Mouse (Mus musculus) midbrain, embryonic 13.5 days (tissue): ENCODE measurements at regions not wholly inside any gene's neighbourhood (a gene's known extent, or its start where the extent isn't known, plus 50 kb on each side); places are given as distances from the start of the nearest gene placed in this dataset.
"Not testable (repeated sequence)": the region's sequence is repeated elsewhere in the genome, so short reads cannot be mapped to it uniquely, and the experiment has no call there.

Experiments
- ATAC-seq: fragments of 200-750 bp; cut with Nextera tagmentation; 2 replicates; pipeline ENCODE4 v1.8.0; 2017; ENCODE audit warnings: mild to moderate bottlenecking, moderate TSS enrichment, moderate library complexity
- H3K27ac ChIP-seq: fragments of 300-500 bp; sonication (generic); 2 replicates; pipeline ENCODE4 v1.5.1; 2015; ENCODE audit warnings: inconsistent platforms, mild to moderate bottlenecking, moderate library complexity
- H3K27me3 ChIP-seq: fragments of 300-500 bp; sonication (generic); 2 replicates; pipeline ENCODE4 v1.6.1; 2015; ENCODE audit warnings: mild to moderate bottlenecking, inconsistent platforms
- H3K36me3 ChIP-seq: fragments of 300-500 bp; sonication (generic); 2 replicates; pipeline ENCODE4 v1.6.1; 2015; ENCODE audit warnings: mild to moderate bottlenecking, inconsistent platforms
- H3K4me1 ChIP-seq: fragments of 300-500 bp; sonication (generic); replicated peaks from 2 replicates; pipeline ENCODE4 v1.6.1; 2015; ENCODE audit warnings: inconsistent platforms
- H3K4me2 ChIP-seq: fragments of 300-500 bp; sonication (generic); replicated peaks from 2 replicates; pipeline ENCODE4 v1.6.1; 2015; ENCODE audit warnings: moderate library complexity, mild to moderate bottlenecking, inconsistent platforms
- H3K4me3 ChIP-seq: fragments of 300-500 bp; sonication (generic); replicated peaks from 2 replicates; pipeline ENCODE4 v1.5.1; 2015; ENCODE audit warnings: mild to moderate bottlenecking, inconsistent platforms
- H3K9ac ChIP-seq: fragments of 300-500 bp; sonication (generic); replicated peaks from 2 replicates; pipeline ENCODE4 v1.6.1; 2015; ENCODE audit warnings: mild to moderate bottlenecking, inconsistent platforms
- H3K9me3 ChIP-seq: fragments of 300-500 bp; sonication (generic); 2 replicates; pipeline ENCODE4 v1.6.1; 2016; ENCODE audit warnings: mild to moderate bottlenecking, inconsistent platforms
- WGBS: fragments of 180-500 bp; shearing (Covaris S2); methylation state at CpG from one replicate; pipeline ENCODE4 v1.1.7; 2015; 5-methylcytosine and 5-hydroxymethylcytosine counted together

DNA sequence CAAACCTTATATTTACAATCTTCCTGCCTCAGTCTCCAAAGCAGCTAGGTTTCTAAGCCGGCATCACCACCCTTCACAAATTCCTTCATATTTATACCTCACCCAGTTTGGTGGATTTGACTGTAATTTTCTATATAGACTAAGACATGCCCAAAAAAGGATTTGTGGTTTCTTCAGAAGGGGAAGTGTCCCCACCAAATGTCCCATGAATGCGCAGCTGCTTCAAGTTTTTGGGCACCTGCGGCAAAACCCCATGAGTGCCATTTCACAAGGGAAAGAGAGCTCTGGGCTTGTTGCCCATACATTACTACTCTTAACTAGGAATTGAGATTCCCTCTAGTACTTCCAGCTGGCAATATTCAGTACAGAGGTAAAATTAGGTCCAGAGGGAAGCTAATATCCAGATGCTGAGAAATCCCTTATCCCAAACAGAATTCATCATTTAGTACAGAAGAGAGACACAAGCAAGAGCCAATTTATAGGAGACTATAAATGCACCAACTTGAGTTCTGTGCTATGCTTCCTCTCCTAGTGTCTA, 990.6 kb downstream of the Diaph3 start:
- no peaks in the 10 kb centered on the region for H3K4me1 ChIP-seq
- H3K36me3 ChIP-seq = no peaks in the 10 kb centered on the region
- H3K9me3 ChIP-seq = no peaks in the 10 kb centered on the region
- no peak overlapping the region for H3K4me2 ChIP-seq
- no peak overlapping the region for H3K27ac ChIP-seq
- ATAC-seq = no peak
- no peak overlapping the region for H3K9ac ChIP-seq
- no peaks in the 10 kb centered on the region for H3K27me3 ChIP-seq
- H3K4me3 ChIP-seq = no peak overlapping the region
- WGBS = 98% methylated on average over 3 of the region's 3 CpGs

DNA sequence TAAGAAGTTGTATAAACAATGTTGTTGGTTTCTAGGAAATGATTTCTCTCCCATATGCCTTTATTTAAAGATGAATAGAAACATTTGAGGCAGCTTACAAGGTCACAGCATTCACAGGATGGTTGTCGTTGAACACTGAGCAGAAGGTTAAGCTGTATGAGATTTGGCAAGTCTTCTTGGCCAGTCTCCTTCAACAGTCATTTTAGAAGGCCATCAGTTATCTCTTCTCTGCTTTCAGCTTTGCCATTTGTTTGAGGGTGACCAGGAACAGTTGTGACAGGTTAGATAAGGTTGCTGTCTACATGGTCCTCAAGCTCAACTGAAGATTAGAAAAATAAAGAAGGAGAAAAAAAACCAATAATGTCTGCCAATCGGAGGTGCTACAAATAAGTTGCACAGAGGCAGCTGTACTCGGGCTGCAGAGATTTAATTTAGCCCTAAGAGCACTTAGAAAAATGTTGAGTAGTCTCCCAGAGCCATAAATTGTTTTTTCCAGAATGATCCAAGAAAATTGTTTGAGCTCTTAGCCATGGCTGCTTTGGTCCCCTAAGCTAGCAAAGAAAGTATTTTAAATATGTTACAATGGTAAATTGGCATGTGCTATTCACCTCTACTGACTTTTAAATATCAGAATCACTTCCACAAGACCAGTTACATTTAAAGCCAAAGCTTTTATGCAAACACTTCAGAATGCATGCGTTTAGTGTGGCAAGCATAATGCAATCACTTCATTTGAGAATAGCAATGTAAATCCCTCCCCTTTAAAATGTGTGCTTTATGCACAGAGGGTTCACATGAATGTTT, 1025.6 kb downstream of the Diaph3 start:
- no peaks in the 10 kb centered on the region for H3K27me3 ChIP-seq
- H3K4me1 ChIP-seq = peaks cover 8% of the 10 kb centered on the region; the same call in 1 of the 2 replicates
- H3K4me2 ChIP-seq = no peak overlapping the region
- H3K4me3 ChIP-seq = no peak overlapping the region
- no peak overlapping the region for H3K27ac ChIP-seq
- no peak for ATAC-seq
- H3K9me3 ChIP-seq = no peaks in the 10 kb centered on the region
- no peaks in the 10 kb centered on the region for H3K36me3 ChIP-seq
- WGBS = 56% methylated on average over 4 of the region's 4 CpGs
- H3K9ac ChIP-seq = no peak overlapping the region

DNA sequence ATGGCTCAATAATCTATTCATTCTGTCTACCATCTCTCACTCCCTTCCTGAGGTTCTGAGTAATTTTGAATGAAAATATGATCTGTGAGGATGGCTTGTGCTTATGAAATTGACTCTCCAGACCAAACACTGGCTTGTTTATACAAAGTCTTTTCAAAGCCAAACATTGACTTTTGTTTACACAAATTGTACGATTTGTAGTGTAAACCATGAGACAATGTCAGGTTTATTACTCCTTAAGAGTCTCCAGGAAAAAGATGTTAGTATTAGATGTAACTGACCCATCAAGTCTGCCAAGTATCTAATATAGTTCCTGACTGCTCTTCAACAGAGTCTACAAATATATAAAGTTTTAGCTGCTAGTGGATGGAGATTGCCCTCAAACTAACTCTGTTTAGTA, 1039.5 kb downstream of the Diaph3 start:
- Histone ChIP-seq H3K9me3 (no peaks in the 10 kb centered on the region), H3K27me3 (no peaks in the 10 kb centered on the region), H3K4me1 (no peaks in the 10 kb centered on the region), H3K36me3 (no peaks in the 10 kb centered on the region), H3K4me3 (no peak overlapping the region), H3K27ac (no peak overlapping the region), H3K9ac (no peak overlapping the region), H3K4me2 (no peak overlapping the region)
- ATAC-seq = no peak
- 83% methylated on average over 1 of the region's 1 CpGs for WGBS

DNA sequence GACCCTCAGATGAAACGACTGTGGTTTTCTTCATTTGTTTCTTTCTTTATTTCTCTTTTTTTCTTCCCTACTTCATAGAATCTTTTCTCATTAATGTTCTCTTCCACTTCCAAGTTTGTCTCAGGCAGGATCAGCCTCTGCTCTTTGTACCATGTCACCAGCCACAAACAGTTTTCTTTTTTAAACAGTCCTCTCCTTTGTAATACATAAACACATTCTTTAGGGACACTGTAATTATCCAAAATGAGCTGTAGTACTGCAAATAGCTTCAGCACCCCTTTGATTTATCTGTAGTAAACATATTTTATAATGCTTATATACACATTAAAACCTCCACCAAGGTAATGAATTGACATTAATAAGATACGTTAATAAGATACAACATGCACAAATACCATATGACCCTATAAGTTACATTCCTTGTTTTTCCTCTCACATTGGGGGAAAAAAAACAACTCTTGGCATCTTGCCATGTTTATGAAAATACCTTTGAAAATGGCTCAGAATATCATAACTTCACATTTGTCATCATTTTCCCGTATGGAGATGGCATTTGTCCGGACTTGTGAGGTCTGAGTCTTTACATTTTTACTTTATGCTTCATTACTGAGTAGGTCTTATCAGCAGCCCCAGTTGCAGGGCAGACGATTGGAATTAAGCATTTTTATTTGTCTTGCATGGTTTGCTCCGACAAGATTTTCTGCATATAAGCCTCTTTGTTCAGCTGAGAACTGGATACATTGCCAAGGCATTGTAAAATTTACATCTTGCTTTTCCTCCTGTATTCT, 1070.5 kb downstream of the Diaph3 start:
- Histone ChIP-seq H3K4me2 (no peak overlapping the region), H3K27ac (no peak overlapping the region), H3K36me3 (no peaks in the 10 kb centered on the region), H3K4me3 (no peak overlapping the region), H3K4me1 (peaks cover 7% of the 10 kb centered on the region; the same call in 1 of the 2 replicates), H3K9me3 (no peaks in the 10 kb centered on the region), H3K27me3 (no peaks in the 10 kb centered on the region), H3K9ac (no peak overlapping the region)
- 68% methylated on average over 6 of the region's 6 CpGs for WGBS
- no peak for ATAC-seq

DNA sequence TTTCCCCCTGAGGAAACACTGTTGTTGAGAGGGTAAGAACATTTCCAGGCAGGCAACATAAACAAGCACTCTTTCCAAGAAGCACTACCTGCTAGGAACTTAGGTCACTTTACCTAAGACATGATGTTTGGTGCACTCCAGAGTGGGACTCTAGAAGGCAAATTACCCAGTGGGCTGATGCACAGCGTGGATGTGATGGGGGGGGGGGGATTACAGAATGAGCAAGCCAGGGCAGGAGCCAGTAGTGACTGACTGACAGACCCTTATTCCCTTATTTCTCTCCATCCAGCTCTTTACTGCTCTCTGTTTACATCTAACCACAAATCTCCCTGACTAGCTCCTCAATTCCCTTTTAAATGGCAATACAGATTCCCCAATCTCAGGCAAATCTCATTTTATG, 1071.7 kb downstream of the Diaph3 start:
- 7% methylated on average over 1 of the region's 1 CpGs for WGBS

DNA sequence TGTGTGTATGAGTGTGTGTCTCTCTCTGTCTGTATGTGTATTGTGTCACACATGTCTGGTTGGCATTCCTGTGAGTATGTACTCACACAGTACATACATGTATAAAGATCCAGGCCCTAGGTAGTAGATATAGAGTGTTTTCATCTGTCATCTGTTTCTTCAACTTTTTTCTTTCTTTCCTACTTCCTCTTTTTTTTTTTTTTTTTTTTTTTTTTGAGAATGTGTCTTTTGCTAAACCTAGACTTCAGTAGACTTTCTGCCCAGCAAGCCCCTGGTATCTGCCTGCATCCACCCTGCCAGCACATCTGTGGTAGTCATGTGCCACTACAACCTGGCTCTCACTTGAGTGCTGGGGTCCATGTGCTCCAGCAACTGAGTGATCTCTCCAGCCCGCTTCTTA, 1073.3 kb downstream of the Diaph3 start:
- no peak for ATAC-seq
- no peak overlapping the region for H3K9ac ChIP-seq
- no peak overlapping the region for H3K27ac ChIP-seq
- H3K27me3 ChIP-seq = no peaks in the 10 kb centered on the region
- H3K4me1 ChIP-seq = peaks cover 14% of the 10 kb centered on the region
- no peaks in the 10 kb centered on the region for H3K36me3 ChIP-seq
- 96% methylated on average over 1 of the region's 1 CpGs for WGBS
- H3K4me2 ChIP-seq = no peak overlapping the region
- no peak overlapping the region for H3K4me3 ChIP-seq
- no peaks in the 10 kb centered on the region for H3K9me3 ChIP-seq

More for the DNA sequence above, 1071.7 kb downstream of the Diaph3 start:
- no peaks in the 10 kb centered on the region for H3K36me3 ChIP-seq
- H3K4me1 ChIP-seq = peaks cover 7% of the 10 kb centered on the region; the same call in 1 of the 2 replicates
- ATAC-seq = peak; percentile 55; the same call in 1 of the 2 replicates
- H3K9ac ChIP-seq = no peak overlapping the region
- H3K27ac ChIP-seq = no peak overlapping the region
- H3K9me3 ChIP-seq = no peaks in the 10 kb centered on the region
- H3K4me2 ChIP-seq = no peak overlapping the region
- no peaks in the 10 kb centered on the region for H3K27me3 ChIP-seq
- H3K4me3 ChIP-seq = no peak overlapping the region

GRCm38 (mm10) chr14:86063620-86063943, 1077.5 kb downstream of the Diaph3 start:
- peak; percentile 74 for ATAC-seq
- no peak overlapping the region; the same call in 1 of the 2 replicates for H3K4me2 ChIP-seq
- 29% methylated on average over 3 of the region's 3 CpGs for WGBS
- peak overlapping the region; percentile 58; the same call in 1 of the 2 replicates for H3K27ac ChIP-seq
- no peaks in the 10 kb centered on the region for H3K36me3 ChIP-seq
- no peak overlapping the region for H3K9ac ChIP-seq
- H3K27me3 ChIP-seq = no peaks in the 10 kb centered on the region
- H3K9me3 ChIP-seq = no peaks in the 10 kb centered on the region
- H3K4me3 ChIP-seq = no peak overlapping the region
- peaks cover 8% of the 10 kb centered on the region; the same call in 1 of the 2 replicates for H3K4me1 ChIP-seq

GRCm38 (mm10) chr14:86062885-86063619, 1078.0 kb downstream of the Diaph3 start:
- Histone ChIP-seq H3K4me1 (peaks cover 8% of the 10 kb centered on the region; the same call in 1 of the 2 replicates), H3K9me3 (no peaks in the 10 kb centered on the region), H3K4me2 (peak overlapping the region; percentile 21), H3K36me3 (no peaks in the 10 kb centered on the region), H3K27ac (peak overlapping the region; percentile 58; the same call in 1 of the 2 replicates), H3K4me3 (no peak overlapping the region), H3K9ac (no peak overlapping the region), H3K27me3 (no peaks in the 10 kb centered on the region)
- WGBS = 40% methylated on average over 11 of the region's 11 CpGs
- ATAC-seq = peak; percentile 80

DNA sequence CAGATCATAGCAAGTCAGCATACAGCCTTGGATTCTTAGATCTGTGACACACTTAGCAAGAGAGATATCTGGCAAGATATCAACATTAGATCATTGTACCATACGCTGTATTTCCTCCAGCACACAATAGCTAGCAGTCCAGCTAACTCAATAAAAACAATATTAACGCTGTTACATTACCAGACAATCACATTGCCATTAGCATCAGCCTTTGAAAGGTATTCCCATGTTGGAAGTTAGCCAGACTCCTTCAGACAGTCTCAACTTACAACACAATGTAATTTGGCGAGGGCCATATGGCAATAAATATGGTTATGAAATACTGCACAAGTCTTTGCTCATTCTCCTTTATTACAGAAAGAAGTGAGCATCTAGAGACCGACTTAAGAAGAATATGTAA, 1084.0 kb downstream of the Diaph3 start:
- no peak overlapping the region for H3K4me3 ChIP-seq
- H3K9me3 ChIP-seq = no peaks in the 10 kb centered on the region
- H3K27ac ChIP-seq = no peak overlapping the region
- H3K4me2 ChIP-seq = no peak overlapping the region
- H3K9ac ChIP-seq = no peak overlapping the region
- 88% methylated on average over 4 of the region's 4 CpGs for WGBS
- no peaks in the 10 kb centered on the region for H3K36me3 ChIP-seq
- H3K4me1 ChIP-seq = no peaks in the 10 kb centered on the region
- H3K27me3 ChIP-seq = no peaks in the 10 kb centered on the region
- ATAC-seq = no peak

DNA sequence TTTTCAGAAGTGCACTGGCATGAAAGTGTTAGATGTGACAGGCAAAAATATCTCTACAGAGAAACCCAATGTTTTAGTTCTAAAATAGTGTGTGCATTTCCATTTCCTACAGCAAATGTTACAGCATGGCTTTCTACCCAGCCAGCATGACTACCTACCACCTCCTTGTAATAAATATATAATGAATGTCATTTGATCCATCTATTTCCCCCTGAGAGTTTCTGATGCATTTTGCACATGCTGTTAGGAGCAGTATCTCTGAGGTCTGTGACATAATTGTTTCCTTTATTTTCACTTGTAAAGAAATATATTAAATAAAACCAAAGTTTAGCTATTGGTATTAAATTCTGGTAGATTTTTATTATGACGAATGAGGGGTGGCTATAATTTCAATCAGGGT, 1086.4 kb downstream of the Diaph3 start:
- Histone ChIP-seq H3K36me3 (no peaks in the 10 kb centered on the region), H3K27ac (no peak overlapping the region), H3K9ac (no peak overlapping the region), H3K4me1 (no peaks in the 10 kb centered on the region), H3K4me3 (no peak overlapping the region), H3K27me3 (no peaks in the 10 kb centered on the region), H3K4me2 (no peak overlapping the region), H3K9me3 (no peaks in the 10 kb centered on the region)
- 88% methylated on average over 1 of the region's 1 CpGs for WGBS
- ATAC-seq = no peak

GRCm38 (mm10) chr14:86029401-86029800, 1111.6 kb downstream of the Diaph3 start:
- Histone ChIP-seq H3K4me2 (no peak overlapping the region), H3K4me3 (no peak overlapping the region), H3K27me3 (no peaks in the 10 kb centered on the region), H3K4me1 (no peaks in the 10 kb centered on the region), H3K27ac (no peak overlapping the region), H3K36me3 (no peaks in the 10 kb centered on the region), H3K9me3 (no peaks in the 10 kb centered on the region), H3K9ac (no peak overlapping the region)
- no peak for ATAC-seq

DNA sequence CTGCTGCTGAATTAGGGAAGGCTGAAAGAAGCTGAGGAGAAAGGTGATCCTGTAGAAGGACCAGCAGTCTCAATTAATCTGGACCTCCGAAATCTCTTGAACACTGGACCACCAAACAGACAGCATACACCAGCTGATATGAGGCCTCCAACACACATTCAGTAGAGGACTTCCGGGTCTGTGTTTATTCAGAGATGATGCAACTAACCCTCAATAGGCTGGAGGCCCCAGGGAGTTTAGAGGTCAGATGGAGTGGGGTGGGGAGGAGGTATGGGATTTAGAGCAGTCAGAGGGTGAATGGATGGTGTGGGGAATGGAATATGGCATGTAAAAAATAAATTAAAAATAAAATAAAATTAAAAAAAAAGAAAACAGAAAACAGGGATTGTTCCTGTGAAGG, 1123.4 kb downstream of the Diaph3 start:
- H3K36me3 ChIP-seq, H3K9ac ChIP-seq, H3K9me3 ChIP-seq, H3K4me3 ChIP-seq, H3K27ac ChIP-seq, H3K4me2 ChIP-seq, ATAC-seq, H3K27me3 ChIP-seq, H3K4me1 ChIP-seq: not testable (repeated sequence)
- WGBS = 89% methylated on average over 2 of the region's 2 CpGs
